Mouse (Mus musculus): ENCODE data around the gene Tspo. TPM values are rescaled to one million over a fixed set of nuclear protein-coding genes. Genes with fewer than 3 reads are reported as not detected.

The Tspo gene
- 10 to 100 TPM; 61.7 to 65.1 TPM for total RNA-seq (2021)

DNA sequence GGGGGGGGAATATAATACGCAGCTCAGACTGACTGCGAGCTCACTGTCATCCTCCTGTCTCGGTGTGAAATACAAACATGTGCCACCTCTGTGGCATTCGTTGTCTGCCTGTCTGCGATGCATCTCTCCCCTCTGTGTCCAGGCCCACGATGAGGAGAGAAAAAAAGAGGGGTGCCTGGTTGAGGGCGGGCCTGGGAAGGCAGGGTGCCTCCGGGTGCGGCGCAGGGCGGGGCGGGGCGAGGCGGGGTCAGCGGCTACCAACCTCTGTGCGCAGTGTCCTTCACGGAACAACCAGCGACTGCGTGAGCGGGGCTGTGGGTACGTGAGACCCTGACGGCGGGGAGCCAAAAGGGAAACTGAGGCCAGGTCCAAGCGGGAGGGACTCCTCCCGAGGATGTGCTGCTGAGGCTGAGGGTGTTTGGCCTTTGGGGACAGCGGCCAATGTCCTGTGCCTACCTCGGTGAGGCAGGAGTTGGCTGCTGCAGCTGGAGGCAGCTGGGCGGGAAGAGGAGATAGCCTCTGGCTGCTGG lies at the start of gene Tspo, which contains the start of gene Mcat:
TSS of gene Tspo (plus strand) at position 266 of the 530 bp plus-strand sequence.
TSS of gene Mcat (minus strand) at position 461 of the 530 bp plus-strand sequence.
- intact Hi-C loops (cut with DNase I) = no loop called here
- peak; percentile 52 for DNase-seq (ENCODE audit: low spot score)

DNA sequence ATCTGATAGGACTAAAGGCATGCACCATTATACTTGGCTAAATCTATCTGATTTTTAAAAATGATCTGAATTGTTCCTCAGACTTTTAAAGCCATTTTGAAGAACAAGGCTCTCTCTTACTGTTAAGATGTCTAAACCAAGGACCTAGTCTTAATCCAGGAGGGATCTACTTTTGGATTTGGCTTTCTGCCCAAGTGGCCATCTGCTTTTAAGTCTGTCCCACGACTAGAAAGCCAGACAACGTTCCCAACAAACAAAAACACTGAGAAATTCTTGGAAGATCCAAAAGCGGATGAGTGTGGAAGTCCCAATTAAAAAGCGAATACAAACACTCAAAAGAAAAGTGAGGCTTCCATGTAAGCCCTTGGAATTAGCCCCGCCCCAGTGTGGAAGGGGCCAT lies 48.4 kb upstream of the Tspo start:
- DNase-seq (ENCODE audit: low spot score) = no peak
- intact Hi-C loops (cut with DNase I) = loop anchor here (5.0 kb wide), 2 partner anchors 123 to 358 kb away; no protein-coding TSS in a partner anchor

DNA sequence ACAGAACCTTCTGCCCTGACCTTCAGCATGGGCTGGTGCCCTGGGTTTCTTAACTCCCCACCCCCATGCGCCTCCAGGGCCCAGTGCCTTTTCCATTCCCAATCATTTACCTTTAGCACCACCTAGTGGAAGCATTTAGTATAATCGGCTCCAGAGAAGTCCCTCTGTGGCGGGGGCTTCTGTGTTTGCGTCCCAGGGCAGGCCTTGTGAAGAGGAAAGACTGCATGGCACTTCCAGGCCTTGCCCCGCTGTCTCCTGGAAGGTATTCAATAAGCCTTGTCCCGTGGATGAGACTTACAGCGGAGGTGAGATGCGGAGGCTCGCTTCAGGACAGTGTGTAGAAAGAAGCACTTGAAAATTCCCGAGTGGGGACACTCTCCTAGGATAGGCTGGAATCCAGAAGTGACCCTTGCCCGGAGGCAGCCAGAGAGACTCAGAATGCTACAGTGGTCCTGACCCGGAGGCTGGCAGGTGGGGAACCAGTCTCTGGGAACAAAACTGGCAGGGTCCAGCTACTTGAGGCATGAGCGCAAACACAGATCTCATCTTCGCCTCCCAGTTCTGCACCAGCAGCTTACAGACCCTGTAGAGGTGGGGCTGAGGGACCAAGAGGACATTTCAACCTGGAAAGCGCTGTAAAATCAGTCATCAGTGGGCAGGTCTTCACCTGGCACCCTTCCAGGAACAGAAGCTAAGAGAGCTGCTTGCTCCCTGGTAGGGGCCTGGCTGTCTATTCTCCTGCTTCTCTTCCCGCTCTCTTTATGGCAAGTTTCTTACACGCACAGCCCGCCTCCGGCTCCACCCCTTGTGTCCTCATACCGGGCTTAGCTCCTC lies 45.0 kb upstream of the Tspo start:
- no peak for DNase-seq (ENCODE audit: low spot score)
- intact Hi-C loops (cut with DNase I) = loop anchor here (5.0 kb wide), 2 partner anchors 126 to 361 kb away; no protein-coding TSS in a partner anchor

DNA sequence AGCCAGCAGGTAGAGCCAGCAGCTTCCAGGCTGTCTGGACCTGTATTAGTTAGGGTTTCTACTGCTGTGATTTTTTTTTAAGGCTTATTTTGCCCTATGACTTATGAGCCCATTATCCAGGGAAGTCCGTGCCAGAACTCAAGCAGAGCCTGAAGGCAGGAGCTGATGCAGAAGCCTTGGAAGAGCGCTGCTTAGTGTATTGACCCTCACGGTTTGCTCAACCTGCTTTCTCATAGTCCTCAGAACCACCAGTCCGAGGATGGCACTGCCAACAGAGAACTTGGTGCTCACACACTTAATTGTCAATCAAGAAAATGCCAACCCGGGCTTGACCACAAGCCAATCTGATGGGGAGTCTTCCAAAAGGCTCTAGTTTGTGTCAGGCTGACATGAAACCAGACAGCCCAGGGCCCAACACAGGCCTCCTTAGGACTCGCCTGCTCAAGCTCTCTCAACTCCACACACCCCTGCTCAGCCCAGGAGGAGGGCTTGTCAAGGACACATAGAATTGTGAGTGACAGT lies 42.5 kb upstream of the Tspo start:
- intact Hi-C loops (cut with DNase I) = no loop called here

DNA sequence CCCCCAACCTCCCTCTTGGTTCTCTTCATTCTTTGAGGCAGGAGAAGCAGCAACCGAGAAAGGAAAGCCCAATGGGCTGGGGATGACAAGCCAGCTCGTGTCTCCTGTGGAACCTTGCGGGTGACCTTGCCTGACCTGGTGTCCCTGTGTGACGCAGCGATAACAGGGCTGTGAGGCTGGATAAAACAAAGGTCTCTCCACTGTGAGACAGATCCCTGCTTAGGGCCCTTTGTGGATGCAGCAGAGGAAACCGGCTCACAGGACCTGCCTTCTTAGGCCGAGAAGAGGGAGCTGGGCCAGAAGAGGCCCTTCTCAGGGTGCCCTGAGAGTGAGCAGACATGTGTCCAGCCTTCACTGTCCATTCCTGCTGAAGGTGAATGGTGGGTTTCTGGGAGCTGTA lies 40.2 kb upstream of the Tspo start:
- no peak for DNase-seq (ENCODE audit: low spot score)
- intact Hi-C loops (cut with DNase I) = no loop called here

More for the DNA sequence above, 42.5 kb upstream of the Tspo start:
- DNase-seq (ENCODE audit: low spot score) = no peak

DNA sequence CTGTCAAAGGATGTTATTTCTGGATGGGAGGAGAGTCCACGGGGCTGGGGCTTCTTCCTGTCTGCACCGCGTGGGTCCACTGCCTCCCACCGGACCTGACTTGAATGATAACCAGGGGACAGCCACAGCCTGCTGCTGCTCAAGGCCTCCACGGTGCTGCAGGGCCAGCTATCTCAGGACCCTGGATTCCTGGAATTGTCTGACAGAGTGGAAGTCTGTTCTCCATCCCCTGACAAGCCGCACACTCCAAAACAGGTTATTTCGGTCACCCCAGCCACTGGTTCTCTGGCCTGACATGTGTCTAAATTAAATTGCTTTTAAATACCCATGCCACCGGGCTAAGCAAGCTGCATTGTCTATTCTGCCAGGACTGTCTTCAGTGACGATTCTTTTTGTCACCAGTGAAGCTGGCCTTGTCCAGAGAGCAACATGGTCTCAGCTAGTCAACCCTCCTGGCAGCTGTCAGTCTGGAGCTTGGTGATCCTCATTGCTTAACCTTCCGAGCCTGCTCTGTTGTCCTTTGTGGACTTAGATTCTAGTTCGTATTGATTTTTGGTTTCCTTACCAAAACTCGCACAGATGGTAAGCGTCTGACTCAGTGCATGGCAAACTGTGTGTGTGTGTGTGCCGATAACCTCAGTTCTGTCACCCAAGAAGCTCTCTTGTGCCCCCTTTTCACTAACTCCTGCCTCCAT lies 39.6 kb upstream of the Tspo start:
- DNase-seq (ENCODE audit: low spot score) = no peak
- intact Hi-C loops (cut with DNase I) = no loop called here

DNA sequence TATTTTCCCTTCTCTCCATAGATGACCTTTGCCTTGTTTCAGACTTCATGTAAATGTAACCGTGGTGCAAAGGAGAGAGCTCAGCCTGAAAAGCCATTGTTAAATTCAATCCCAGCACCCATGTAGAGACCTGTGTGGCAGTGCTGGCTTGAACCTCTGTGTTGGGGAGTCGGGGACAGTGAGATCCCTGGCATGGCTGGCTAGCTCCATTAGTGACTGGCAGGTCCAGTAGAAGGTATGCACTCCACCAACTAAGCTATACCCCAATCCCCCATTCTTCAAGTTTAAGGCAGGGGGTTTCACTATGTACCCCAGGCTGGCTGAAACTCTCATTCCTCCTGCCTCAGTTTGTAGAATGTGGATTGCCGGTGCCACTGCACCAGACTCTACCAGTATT lies 39.1 kb upstream of the Tspo start:
- DNase-seq (ENCODE audit: low spot score) = no peak
- intact Hi-C loops (cut with DNase I) = no loop called here

DNA sequence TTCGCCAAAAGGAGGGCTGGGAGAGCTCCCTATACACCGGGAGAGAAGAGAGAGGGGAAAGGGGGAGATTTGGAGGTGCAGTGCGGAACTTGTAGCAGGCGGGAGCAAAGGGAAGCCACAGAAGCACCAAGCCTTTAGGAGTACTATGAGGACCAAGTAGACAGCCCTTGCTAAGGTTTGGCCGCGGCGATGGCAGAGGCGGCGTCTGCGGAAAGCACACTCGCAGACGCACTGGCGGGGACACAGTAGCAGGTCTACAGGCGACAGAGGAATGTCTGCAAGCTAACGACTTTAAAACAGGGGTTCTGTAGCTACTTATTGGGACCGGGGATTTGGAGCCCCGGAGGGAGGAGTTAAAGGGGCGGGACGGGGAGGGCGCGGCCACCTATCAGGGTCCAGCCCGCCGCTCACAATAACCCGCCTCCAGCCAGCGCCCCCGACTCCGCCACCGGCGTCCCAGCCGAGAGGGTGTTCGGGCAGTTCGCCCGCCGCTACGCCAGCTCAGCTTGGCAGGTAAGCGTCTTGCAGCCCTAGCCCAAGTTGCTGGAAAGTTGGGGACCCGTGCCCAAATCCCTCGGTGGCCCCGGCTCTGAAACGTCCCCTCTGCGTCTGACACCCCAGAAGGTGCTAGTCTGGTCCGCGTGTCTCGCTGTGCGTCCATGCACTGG lies 36.8 kb upstream of the Tspo start, which contains the start of gene Bik:
TSS of gene Bik (plus strand) at position 439 of the 668 bp plus-strand sequence.
- intact Hi-C loops (cut with DNase I) = no loop called here

DNA sequence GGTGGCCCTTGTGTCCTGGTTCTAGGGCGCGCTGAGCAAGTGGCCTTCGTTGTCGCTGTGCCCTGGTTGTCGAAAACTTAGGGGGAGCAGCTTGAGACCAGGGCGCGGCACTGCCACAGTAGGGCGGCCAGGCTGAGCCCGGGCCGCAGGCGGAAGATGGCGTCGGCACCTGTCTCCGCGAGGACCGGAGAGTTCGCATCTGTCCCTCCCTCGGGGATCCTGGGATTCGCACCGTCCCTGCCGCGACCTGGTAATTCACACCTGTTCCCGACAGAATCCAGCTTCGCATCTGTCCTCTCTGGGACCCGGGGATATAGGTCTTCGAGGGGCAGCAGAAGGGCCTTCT lies 36.3 kb upstream of the Tspo start:
- DNase-seq (ENCODE audit: low spot score) = no peak

More for the DNA sequence above, 36.8 kb upstream of the Tspo start, which contains the start of gene Bik:
- peak; percentile 55 for DNase-seq (ENCODE audit: low spot score)

DNA sequence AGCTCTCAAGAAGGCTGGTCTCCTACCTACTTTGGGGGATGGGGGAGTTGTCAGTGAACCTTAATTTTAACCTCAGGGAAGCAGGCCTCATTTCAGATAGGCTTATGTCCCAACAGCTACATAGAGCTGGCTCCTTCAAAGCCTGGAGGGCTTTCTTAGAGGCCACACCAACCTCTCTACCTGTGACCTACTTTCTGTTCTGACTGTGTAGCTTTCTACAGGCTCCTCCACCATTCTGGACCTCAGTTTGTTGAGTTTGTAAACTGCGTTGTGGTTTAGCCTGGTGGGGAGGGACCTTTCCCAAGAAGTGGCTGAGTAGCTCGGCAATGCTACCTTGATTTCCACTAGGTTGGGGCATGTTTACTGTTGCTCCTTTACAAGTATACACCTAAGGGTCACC lies 35.6 kb upstream of the Tspo start:
- DNase-seq (ENCODE audit: low spot score) = no peak
- intact Hi-C loops (cut with DNase I) = no loop called here

More for the DNA sequence above, 36.3 kb upstream of the Tspo start:
- intact Hi-C loops (cut with DNase I) = no loop called here

DNA sequence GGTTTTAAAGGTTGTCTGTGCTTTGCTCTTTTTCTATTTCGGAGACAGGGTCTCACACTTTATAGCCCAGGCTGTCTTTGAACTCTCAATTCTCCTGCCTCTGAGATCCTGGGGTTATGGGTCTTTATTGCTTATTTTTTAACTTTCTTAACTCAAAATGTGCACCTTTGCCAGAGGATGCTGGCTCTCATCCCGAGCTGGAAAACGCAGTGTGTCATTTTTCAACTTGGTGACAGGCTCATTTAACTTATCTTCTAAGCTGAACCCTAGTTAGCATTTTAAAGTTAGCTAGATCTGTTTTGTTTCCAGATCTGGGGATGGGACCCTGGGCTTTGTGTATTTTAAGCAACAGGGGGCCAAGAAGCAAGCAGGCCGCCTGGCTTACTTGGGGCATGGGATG lies 34.5 kb upstream of the Tspo start:
- intact Hi-C loops (cut with DNase I) = no loop called here
- DNase-seq (ENCODE audit: low spot score) = no peak

DNA sequence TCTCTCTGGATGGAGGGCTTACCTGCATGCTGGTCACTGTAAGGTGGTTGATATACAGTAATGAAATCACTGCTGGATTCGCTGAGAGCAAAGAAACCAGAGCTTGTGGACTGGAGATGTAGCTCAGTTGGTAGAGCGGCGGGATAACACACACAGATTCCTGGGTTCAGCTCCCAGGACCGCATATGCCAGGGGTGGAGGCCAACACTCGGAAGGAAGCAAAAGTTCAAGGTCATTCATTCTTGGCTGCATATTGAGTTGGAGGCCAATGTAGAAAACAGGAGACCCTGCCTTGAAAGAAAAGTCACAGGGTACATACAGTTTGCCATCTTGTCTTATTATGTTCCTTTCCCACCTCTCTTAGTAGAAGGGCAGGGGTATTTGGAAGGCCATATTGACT lies 33.6 kb upstream of the Tspo start:
- intact Hi-C loops (cut with DNase I) = no loop called here

DNA sequence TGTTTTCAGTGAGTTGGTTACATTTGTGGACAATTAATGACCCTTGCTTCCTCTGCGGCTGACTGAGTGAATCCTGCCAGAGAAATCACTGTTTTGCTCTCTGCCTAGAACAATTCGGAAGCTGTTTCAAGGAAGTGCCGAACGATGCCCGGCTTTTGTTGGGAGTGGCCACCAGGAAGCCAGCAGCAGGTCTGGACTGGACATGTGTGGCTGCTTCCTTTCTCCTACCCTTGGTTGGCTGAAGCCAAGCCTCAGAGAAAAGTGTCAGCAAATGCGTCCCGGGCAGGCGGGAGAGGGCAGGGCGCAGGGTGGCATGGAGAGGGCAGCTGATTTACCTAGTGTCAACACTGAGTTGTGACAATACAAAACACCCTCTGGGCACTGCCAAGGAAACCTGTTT lies 33.2 kb upstream of the Tspo start:
- intact Hi-C loops (cut with DNase I) = no loop called here
- peak; percentile 52 for DNase-seq (ENCODE audit: low spot score)

More for the DNA sequence above, 33.6 kb upstream of the Tspo start:
- no peak for DNase-seq (ENCODE audit: low spot score)

DNA sequence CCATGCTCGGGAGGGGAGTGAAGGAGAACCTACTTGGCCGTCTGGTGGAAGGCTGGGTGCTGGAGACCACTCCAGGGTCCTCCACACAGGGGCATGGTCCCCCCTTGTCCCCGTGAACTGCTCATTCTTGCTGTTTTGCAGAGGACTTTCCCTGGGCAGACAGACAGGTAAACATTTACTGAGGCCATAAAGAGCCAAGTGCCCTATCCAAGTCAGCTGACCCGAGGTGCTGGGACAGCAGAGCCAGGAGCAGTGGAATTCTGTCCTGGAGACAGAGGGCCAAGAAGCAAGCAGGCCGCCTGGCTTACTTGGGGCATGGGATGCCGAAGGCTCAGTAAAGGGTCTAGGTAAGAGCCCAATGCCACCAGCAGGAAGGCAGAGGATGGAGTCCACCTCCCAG lies 32.7 kb upstream of the Tspo start:
- intact Hi-C loops (cut with DNase I) = loop anchor here (1.0 kb wide), 1 partner anchor 23 kb away; no protein-coding TSS in a partner anchor
- no peak for DNase-seq (ENCODE audit: low spot score)

DNA sequence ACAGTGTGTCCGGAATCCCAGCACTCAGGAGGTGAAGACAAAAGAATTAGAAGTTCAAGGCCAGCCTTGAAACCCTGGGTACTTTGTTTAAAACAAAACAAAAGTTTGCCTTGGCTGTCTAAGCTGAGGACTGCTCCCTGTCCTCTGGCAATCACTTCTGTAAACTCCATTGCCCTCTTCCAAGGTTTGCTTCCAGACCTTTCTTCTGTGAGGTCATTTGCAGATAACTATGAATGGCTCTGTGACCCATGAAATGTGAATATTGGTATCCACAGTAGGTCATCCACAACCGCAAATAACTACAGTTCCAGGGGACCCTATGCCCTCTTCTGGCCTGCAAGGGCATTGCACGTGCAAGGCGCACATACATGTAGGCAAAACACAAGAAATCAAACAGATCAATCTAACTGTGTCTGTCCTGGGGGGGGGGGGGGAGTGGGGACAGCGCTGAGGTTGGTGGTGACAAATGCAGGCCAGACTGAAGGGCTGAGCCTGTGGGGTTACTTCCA lies 31.4 kb upstream of the Tspo start:
- no peak for DNase-seq (ENCODE audit: low spot score)
- intact Hi-C loops (cut with DNase I) = loop anchor here (1.0 kb wide), 1 partner anchor 21 kb away; no protein-coding TSS in a partner anchor

DNA sequence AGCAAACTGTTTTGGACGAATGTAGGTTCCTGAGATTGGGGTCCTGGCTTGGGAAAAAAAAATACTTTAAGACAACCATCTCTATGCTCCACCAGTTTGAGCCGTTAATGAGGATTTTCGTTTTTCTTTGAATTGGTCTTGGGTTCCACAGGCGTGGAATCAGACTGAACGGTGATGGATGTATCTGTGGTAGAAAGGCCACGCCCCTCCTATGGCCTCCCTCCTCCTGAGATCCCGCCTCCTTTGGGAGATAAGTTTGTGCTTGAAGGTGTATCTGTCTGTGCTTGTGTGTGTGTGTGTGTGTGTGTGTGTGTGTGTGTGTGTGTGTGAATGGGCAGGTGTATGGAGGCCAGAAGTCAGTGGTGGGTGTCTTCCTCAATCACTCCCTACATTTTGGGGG lies 30.8 kb upstream of the Tspo start:
- no peak for DNase-seq (ENCODE audit: low spot score)
- intact Hi-C loops (cut with DNase I) = no loop called here

DNA sequence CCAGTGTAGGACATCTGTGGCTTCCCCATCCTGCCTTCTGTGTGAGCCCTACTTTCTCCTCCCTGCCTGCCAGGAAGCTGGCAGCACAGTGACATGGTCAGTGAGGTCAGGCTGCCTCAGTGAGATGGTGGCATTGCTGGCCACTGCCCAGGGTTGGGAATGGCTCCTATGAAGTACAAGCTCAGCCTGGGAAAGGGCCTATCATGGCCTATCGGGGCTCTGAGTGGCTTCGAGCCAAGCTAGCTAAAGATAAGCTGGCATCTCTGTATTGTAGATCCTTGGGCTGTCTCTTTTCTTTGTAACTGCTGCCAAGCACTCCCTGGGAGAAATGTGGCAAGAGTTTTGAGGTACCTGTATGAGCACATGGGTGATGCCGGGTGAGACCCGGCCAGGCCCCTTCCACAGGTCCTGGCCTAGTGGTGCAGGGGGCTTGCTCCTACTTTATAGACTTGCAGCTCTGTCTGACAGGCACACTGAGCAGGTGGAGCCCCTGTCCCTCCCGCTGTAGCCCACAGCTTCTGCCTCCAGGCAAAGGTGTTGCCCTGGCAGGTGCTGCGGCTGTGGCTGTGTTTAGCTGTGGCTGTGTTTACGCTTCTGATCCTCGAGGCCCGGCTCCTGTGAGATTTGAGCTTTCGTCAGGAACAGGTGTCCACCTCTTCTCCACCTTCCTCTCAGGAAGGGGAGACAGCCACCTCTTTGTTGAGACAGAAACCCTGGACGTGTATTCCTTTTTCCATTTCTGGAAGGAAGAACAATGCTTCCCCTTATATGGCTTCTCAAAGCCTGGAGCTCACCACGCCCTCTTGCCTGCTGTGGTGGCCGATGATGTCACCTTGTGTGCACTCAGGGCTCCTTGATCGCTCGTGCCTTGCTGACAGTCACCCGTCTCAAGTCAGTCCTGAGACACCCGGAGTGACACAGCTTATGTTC lies 28.2 kb upstream of the Tspo start:
- DNase-seq (ENCODE audit: low spot score) = no peak
- intact Hi-C loops (cut with DNase I) = no loop called here

DNA sequence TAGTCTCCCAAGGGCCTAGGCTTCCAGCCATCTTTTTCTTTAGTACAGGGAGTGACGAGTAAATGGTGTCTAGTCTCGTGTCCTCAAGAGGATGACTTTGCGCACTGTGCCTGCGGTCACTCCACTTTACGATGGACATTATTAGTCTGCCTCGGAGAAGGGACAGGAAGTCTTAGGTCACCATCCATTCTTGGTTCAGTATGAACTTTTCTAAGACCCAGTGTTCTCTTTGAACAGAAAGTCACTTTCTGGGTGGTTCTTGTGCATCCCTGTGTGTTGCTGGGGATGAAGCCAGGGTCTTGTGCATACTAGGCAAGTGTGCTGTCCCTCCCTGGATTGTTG lies 27.5 kb upstream of the Tspo start:
- no peak for DNase-seq (ENCODE audit: low spot score)
- intact Hi-C loops (cut with DNase I) = no loop called here

DNA sequence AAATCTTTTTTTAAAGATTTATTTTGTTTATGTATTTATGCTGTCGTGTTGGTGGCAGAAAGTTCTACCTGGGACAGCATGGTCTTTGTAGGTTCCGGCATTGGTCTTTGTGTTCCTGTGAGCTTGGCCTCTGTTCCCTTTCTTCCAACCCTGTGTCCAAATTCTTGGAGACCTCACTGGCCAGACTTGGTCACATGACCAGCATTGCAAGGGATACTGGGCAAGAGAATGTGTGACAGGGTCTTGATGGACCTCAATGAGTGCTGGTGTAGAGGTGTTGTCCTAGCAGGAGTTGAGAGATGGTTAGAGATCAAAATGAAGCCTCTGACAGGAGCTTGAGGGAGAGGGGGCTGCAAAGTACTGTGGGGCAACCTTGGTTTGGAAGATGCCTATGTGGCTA lies 24.5 kb upstream of the Tspo start:
- DNase-seq (ENCODE audit: low spot score) = no peak
- intact Hi-C loops (cut with DNase I) = no loop called here

All from heart, postnatal 25 days (tissue).